In the genomic region with DNA sequence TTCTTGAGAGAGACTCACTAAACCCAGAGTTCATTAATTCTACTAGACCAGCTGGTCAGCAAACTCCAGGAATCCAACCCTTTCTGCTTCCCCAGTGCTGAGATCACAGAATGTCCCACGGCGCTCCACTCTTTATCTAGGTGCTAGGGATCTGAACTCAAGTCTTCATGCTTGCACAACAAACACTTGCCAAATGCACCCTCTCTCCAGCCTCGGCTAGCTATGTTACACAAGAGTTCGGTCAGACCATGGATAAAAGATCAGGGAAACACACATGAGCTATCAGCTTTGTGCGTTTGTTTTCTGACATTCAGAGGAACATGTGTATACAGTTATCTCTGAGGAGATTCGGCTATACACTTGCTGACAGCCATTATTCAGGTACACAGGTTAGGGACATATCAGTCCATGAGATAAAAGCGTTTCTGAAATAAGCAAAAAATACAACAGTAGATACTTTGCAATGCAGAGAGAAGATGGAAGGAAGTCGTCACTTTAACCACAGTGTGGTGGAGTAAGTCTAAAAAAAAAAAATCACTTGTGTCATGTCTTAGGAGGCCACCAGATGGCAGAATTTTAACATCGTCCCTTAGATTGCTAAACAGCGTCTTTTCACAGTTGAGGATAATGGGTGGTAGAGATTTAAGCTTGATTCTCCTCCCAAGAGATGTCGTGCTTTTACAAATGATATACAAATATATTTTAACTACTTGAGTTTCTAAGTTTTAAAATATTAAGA, we compare ENCODE assay signal across 1 mouse cellular context.
TF ChIP-seq lines count a peak whose summit lies in the region.

No protein-coding gene starts in this region.

TF ChIP-seq in CH12.LX, 34 proteins besides CTCF, POLR2A, EP300 and RAD21 (continued from another document):
- TF ChIP-seq ELF1 (IDR thresholded peaks at IDR 0.05; ENCODE audit: low read depth, low read length) (no peak), JUND (conservative IDR thresholded peaks at IDR 0.05; ENCODE audit: low read depth, low read length) (no peak)
